Mouse (Mus musculus) urinary bladder, adult 2 months (tissue): ENCODE measurements around the gene Gm10271. TPM values are rescaled to one million over a fixed set of nuclear protein-coding genes. Genes with fewer than 3 reads are reported as not detected.

Experiments
- DNase-seq: peaks from one replicate; pipeline ENCODE4 v3.0.0; 2022; ENCODE audit warnings: low spot score
- polyA plus RNA-seq: library from polyadenylated mRNA; depleted of rRNA; stranded (reverse); fragments of >200 nt; gene quantifications from 2 replicates; pipeline ENCODE4 v1.2.3, GENCODE M21; 2012; rRNA removed

Gm10271 gene
- polyA plus RNA-seq: not detected in 2 replicates

DNA sequence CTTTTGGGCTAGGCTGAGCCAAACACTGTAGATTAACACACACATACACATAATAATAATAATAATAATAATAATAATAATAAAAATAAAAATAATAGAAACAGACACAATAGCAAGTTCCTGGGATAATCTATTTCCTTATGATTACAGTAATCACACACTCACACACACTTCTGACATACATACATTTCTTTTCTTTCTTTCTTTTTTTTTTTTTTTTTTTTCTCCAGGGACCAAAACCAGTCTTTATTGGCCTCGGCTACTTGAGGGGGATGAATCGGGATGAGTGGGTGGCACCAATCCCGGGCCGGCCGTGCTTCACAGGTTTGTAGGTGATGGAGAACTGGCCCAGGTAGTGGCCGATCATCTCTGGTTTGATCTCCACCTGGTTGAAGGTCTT lies at the start of gene Gm10271:
Gm10271 (minus strand) TSS at position 101 of the 400 bp plus-strand sequence.
- DNase-seq: no peak

- no peak for DNase-seq
Observed at GRCm38 (mm10) chr10:117021020-117021754, 48.8 kb upstream of the Gm10271 start.

- no peak for DNase-seq
Observed at GRCm38 (mm10) chr10:117018281-117018840, 46.0 kb upstream of the Gm10271 start.

- no peak for DNase-seq
Observed at GRCm38 (mm10) chr10:117014565-117014964, 42.2 kb upstream of the Gm10271 start.

DNA sequence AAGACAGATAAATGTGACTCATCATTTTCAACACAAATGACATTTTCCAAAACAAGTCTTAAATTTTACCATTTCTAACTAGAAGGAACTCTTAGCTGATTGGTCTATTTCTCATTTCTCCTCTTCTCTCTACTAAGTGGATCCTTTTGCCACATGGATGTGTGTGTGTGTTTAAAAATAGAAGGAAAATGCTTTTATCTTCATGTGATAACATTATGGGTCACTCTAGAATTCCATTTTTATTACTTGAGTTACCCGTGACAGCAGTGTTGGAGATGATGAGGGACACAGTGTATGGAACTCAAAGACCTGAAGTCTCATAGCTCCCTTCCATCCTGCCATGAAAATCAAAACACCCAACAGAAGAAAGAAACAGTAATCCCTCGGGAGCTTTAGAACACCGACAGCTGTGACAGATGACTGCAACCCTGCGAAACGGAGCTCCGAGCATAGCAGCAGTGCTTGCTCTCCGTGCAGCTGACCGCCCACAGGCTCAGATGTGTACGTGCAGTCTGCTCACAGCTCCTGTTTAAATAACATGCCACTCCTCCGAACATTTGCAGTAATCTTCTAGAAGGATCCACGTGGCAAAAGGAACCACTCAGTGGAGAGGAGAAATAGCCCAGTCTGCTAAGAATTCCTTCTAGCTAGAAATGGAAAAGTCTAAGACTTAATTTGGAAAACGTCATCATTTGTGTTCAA lies 41.4 kb upstream of the Gm10271 start:
- no peak for DNase-seq

GRCm38 (mm10) chr10:117011047-117011446 lies 38.6 kb upstream of the Gm10271 start:
- no peak for DNase-seq

- DNase-seq: no peak
Observed at GRCm38 (mm10) chr10:117009691-117010090, 37.3 kb upstream of the Gm10271 start.

DNA sequence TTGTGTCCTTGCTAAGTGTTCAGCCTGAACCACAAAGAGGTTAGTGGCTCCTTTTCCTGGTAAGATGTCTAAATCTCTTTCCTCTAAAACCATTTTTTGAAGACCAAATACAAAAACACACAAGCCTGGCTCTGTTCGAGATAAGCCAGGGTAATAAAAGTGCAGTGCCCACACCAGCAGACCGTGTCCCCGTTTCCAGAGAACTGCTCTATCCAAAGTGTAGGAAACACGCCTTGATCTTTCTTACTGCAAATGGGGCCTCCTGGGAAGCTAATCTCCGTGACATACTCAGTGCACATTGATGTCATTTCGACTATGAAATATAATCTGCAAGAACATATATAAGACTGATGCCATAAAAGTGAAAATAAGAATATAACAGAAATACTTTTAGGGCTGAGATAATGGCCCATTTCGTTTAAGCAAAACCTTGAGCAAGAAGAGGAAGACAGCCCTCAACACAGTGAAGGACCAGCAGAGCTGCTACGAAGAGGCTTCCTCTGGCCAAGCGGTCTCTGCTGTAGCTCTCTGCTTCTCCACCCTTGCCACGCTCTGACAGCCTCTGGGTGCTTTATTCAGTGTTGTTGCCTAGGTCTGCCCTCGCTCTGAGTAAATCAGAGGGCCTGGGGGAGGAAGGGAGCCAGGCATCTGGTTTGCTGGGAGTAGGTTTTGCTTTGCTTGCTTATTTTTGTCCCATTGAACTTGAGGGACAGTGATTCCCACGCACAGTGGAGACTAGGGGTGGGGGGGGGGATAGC lies 33.5 kb upstream of the Gm10271 start:
- no peak for DNase-seq

- no peak for DNase-seq
Observed at GRCm38 (mm10) chr10:117004695-117005094, 32.3 kb upstream of the Gm10271 start.

GRCm38 (mm10) chr10:117000975-117001374 lies 28.6 kb upstream of the Gm10271 start:
- DNase-seq: no peak

- DNase-seq: no peak
Observed at GRCm38 (mm10) chr10:116998716-116999455, 26.5 kb upstream of the Gm10271 start.

GRCm38 (mm10) chr10:116996236-116996600 lies 23.8 kb upstream of the Gm10271 start:
- DNase-seq: peak; percentile 36

- no peak for DNase-seq
Observed at GRCm38 (mm10) chr10:116995584-116996235, 23.3 kb upstream of the Gm10271 start.

DNA sequence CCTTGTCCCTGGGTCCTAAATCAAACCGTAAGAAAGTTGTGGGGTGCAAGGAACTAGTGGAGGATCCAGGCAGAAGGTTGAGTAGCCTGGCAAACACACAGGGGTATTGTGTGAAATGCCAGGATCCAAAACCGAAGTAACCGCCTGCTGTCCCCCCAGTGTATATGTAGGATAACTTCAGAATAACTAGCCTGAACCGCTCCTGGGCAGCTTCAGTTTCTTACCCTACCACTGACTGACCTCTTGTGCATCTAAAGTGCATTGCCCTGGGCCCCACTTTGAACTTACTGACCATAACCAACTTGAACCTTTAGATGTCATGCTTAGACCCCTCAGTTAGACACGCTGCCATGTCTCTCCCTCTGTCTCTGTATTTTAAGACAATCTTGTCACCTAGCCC lies 22.8 kb upstream of the Gm10271 start:
- DNase-seq: no peak

DNA sequence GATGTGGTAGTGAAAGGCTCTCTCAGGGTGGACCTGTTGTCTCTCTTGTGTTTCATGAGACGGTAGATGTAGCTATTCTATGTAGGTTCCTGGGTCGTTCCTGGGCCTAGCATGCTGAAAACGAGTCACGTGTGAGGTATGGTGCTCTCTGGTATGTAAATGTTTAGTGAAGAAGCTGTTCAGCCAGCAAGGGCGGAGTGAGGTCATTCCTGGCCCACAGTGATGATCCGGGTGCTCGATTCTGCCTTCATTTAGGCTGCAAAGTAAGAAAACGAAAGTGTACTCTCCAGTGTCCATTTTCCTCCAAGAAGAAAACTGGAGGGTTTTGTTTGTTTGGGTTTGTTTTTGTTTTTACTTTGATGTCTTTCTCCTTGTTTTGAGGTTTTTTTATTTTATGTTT lies 21.6 kb upstream of the Gm10271 start:
- DNase-seq: no peak

GRCm38 (mm10) chr10:116986264-116987082 lies 14.1 kb upstream of the Gm10271 start, which contains the start of gene Best3:
Gene Best3 (plus strand): TSS chr10:116986314.
- no peak for DNase-seq

DNA sequence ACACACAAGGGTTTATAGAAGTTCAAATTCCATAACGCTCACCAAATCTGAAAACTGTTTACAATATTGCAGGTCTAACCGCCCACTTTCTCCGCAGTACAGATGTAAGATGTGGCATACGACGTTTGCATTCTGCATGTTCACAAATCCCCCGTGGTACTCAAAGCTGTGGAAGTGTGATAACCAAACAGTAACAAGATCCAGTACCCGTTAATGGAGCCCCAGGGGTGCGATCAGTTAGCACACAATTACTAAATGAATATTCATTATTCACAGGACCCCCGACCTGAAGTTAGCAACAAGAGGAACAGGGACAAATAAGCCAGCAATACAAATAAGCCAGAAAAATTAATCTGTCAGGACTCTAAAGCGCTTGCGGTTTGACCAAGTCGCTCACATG lies 12.4 kb upstream of the Gm10271 start:
- DNase-seq: no peak

DNA sequence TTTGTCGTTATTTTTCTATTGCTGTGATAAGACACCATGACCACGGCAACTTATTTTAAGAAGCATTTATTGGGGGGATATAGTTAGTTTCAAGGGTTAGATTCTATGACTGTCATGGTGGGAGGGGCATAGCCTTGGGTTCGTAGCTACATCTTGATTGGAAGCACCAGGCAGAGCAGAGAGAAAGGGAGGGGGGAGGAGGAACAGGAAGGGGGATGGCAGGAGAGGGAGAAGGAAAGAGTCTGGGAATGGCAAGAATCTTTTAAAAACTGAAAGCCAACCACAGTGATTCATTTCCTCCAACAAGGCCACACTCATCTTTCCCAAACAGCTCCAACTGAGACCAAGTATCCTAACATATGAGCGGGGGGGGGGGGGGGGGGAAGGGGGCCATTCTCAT lies 10.1 kb upstream of the Gm10271 start:
- no peak for DNase-seq

DNA sequence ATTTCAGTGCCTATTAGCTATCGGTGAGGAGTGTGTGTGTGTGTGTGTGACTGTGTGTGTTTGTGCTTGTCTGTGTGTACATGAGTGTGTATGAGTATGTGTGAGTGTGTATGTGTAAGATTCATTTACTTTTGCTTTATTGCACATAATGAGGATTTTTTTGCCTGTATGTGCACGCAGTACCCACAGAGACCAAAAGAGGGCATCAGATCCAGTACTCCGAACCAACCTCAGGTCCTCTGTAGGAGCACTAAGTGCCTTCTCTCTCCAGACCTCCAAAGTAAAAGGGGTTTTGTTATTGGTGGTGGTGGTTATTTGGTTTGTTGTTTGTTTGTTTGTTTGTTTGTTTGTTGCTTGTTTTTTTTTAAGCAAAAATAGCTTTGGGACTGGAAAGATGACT lies 8.5 kb upstream of the Gm10271 start:
- no peak for DNase-seq

DNA sequence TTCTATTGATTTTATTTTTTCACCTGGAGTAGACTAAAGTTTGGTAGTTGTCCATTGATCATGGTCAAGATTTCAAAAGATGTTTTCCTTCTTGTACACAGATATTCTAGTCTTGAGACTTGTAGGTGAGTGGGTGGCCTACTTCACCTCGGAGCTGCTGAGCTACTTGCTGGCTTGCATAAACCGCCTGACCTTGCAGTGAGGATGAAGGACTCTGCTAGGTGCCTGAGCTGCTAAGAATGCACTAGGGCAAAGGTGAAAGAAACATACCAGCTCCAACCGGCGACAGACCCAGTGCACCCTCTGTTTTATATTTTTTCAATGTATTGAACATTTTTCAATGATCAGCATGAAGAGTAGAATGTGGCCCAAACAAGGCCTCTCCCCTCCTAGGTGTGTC lies 7.9 kb upstream of the Gm10271 start:
- no peak for DNase-seq
